Mouse (Mus musculus): Measurements from ENCODE around the gene Upb1. TPM values are rescaled to one million over a fixed set of nuclear protein-coding genes. Genes with fewer than 3 reads are reported as not detected.

Upb1 gene
- polyA plus RNA-seq, 1 experiment from 2014 or later = 0.88 TPM

DNA sequence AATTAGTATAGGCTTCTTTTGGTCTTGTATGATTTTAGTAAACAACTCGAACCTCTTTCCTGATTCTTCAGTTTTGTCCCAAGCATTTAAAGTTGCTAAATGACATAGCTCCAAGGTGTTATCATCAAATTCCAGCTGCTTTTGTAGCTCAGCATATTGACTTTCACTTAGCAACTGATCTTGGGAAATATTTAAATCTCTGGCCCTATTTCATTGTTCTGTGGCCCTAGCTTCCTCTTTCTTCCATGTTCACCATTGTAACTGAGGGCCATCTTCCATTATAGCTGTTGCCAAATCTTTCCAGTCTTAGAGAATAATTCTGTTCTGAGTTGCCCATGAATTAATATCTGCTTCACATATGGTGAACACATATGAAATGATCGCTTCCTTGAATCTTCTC, 89.8 kb downstream of the Upb1 start:
- Histone ChIP-seq H3K9me3 (no peaks in the 10 kb centered on the region), H3K9ac (no peak overlapping the region), H3K4me3 (replicated peaks) (no peak overlapping the region), H3K4me1 (replicated peaks) (no peaks in the 10 kb centered on the region), H3K36me3 (no peaks in the 10 kb centered on the region), H3K27ac (no peak overlapping the region), H3K4me2 (replicated peaks) (no peak overlapping the region), H3K27me3 (replicated peaks) (no peaks in the 10 kb centered on the region)
- 90% methylated on average over 2 of the region's 2 CpGs for WGBS
- ATAC-seq = no peak

Other genes starting within 250 kb of the Upb1 start
- 25.8 and 27.4 TPM in 2 replicates for gene Specc1l, start 189.0 kb upstream of the Upb1 start, polyA plus RNA-seq (2015; fragmentation: Nextera tagmentation; extraction: Ambion mirVana)
- gene Adora2a, start 84.2 kb upstream of the Upb1 start, polyA plus RNA-seq (2015; fragmentation: Nextera tagmentation; extraction: Ambion mirVana) = 2.5 and 3.2 TPM in 2 replicates
- gene Snrpd3, start 116.4 kb downstream of the Upb1 start, polyA plus RNA-seq (2015; fragmentation: Nextera tagmentation; extraction: Ambion mirVana) = 147 and 156 TPM in 2 replicates
- gene Gucd1, start 116.9 kb downstream of the Upb1 start, polyA plus RNA-seq (2015; fragmentation: Nextera tagmentation; extraction: Ambion mirVana) = 39.8 and 46.7 TPM in 2 replicates
- gene Lrrc75b, start 159.2 kb downstream of the Upb1 start, polyA plus RNA-seq (2015; fragmentation: Nextera tagmentation; extraction: Ambion mirVana) = 2.1 and 2.7 TPM in 2 replicates
- gene Ggt1, start 160.5 kb downstream of the Upb1 start, polyA plus RNA-seq (2015; fragmentation: Nextera tagmentation; extraction: Ambion mirVana) = 46.5 and 63.7 TPM in 2 replicates
- gene Ggt5, start 188.2 kb downstream of the Upb1 start, polyA plus RNA-seq (2015; fragmentation: Nextera tagmentation; extraction: Ambion mirVana) = 7.5 and 7.9 TPM in 2 replicates
- 13.4 and 13.9 TPM in 2 replicates for gene Susd2, start 242.9 kb downstream of the Upb1 start, polyA plus RNA-seq (2015; fragmentation: Nextera tagmentation; extraction: Ambion mirVana)

Measured in intestine, embryonic 15.5 days (tissue).